Mouse (Mus musculus): ENCODE results near the gene Olfr353.

DNA sequence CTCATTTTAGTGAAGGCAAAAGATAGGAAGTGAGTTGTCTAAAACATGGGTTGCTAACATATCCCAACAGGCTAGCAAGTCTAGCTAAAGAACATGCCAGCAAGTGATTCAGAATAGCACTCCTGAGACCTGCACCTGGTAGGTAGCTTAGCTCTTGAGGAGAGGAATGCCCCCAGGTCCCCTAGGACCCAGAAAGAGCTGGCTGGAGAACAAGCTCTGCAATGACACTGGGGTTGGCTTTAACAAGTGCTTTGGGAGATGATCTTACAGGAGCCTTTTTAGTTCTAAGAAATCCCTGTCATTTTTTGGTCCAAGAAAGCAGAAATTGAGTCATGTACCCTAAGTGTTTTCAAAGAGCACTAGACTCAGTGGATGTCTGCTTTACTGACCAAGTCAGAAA lies 12.6 kb upstream of the Olfr353 start, which contains the start of gene Olfr354:
- TF ChIP-seq MAFK (IDR thresholded peaks at IDR 0.05; ENCODE audit: insufficient read depth, low read depth, low read length) (no peak), ZNF384 (IDR thresholded peaks at IDR 0.05; ENCODE audit: low read depth, low read length) (no peak), HCFC1 (IDR thresholded peaks at IDR 0.05; ENCODE audit: borderline replicate concordance, insufficient read depth, low read length) (no peak), CHD2 (IDR thresholded peaks at IDR 0.05; ENCODE audit: low read depth, low read length) (no peak), ZC3H11A (IDR thresholded peaks at IDR 0.05; ENCODE audit: borderline replicate concordance, low read depth, low read length) (no peak)
